Mouse (Mus musculus) liver, adult 2 months (tissue): ENCODE measurements around the gene Rragc. TPM values are rescaled to one million over a fixed set of nuclear protein-coding genes. Genes with fewer than 3 reads are reported as not detected.

Experiments used
- DNase-seq: peaks from one replicate; pipeline ENCODE4 v3.0.0-alpha.2; 2011; ENCODE audit warnings: low read depth, low spot score; ENCODE audit errors: extremely low read depth
- H3K27ac ChIP-seq: fragments of 200-500 bp; replicated peaks from 2 replicates; pipeline ENCODE4 v1.5.1; 2012; ENCODE audit warnings: low read depth, mild to moderate bottlenecking, control low read depth, inconsistent platforms, low read length; ENCODE audit not compliant: insufficient read depth
- H3K27me3 ChIP-seq: fragments of 200-500 bp; 2 replicates; pipeline ENCODE4 v1.6.1; 2012; ENCODE audit warnings: mild to moderate bottlenecking, moderate library complexity, low read length, inconsistent platforms; ENCODE audit not compliant: control insufficient read depth, insufficient read depth
- H3K36me3 ChIP-seq: fragments of 200-500 bp; 2 replicates; pipeline ENCODE4 v1.6.1; 2012; ENCODE audit warnings: low read length, inconsistent platforms; ENCODE audit not compliant: control insufficient read depth, insufficient read depth
- H3K4me1 ChIP-seq: fragments of 200-500 bp; 2 replicates; pipeline ENCODE4 v1.6.1; 2011; ENCODE audit warnings: low read length; ENCODE audit not compliant: control insufficient read depth, insufficient read depth
- H3K4me3 ChIP-seq: fragments of 200-500 bp; 2 replicates; pipeline ENCODE4 v1.5.1; 2011; ENCODE audit warnings: low read depth, mild to moderate bottlenecking, control low read depth, low read length, moderate library complexity; ENCODE audit not compliant: insufficient read depth
- H3K79me2 ChIP-seq: fragments of 200-500 bp; 2 replicates; pipeline ENCODE4 v1.6.1; 2012; ENCODE audit warnings: inconsistent platforms, mild to moderate bottlenecking, low read length, moderate library complexity; ENCODE audit not compliant: control insufficient read depth, insufficient read depth
- H3K9ac ChIP-seq: fragments of 200-500 bp; 2 replicates; pipeline ENCODE4 v1.6.1; 2012; ENCODE audit warnings: low read depth, mild to moderate bottlenecking, control low read depth, inconsistent platforms, low read length
- CTCF ChIP-seq: fragments of 200-500 bp; IDR thresholded peaks from 2 replicates; pipeline ENCODE4 v1.5.1; 2011; ENCODE audit warnings: low read depth, low read length, control low read depth
- POLR2A ChIP-seq: fragments of 200-500 bp; IDR thresholded peaks from 2 replicates; pipeline ENCODE4 v1.6.1; 2011; ENCODE audit warnings: low read length, control low read depth; ENCODE audit not compliant: insufficient read depth; ENCODE audit errors: extremely low read depth
- WGBS: fragments of 180-500 bp; shearing (Covaris S2); methylation state at CpG from one replicate; pipeline ENCODE4 v1.1.7; 2018; 5-methylcytosine and 5-hydroxymethylcytosine counted together
- polyA plus RNA-seq: library from polyadenylated mRNA; depleted of rRNA; stranded (reverse); fragments of >200 nt; gene quantifications from 2 replicates; pipeline ENCODE4 v1.2.3, GENCODE M21; 2012
- total RNA-seq: library from RNA; depleted of rRNA; stranded (reverse); fragments of >200 nt; gene quantifications from 2 replicates; pipeline ENCODE4 v1.2.3, GENCODE M21; 2014

Rragc gene
- total and polyA plus RNA-seq, 2 experiments: 27.3 to 32.7 TPM

DNA sequence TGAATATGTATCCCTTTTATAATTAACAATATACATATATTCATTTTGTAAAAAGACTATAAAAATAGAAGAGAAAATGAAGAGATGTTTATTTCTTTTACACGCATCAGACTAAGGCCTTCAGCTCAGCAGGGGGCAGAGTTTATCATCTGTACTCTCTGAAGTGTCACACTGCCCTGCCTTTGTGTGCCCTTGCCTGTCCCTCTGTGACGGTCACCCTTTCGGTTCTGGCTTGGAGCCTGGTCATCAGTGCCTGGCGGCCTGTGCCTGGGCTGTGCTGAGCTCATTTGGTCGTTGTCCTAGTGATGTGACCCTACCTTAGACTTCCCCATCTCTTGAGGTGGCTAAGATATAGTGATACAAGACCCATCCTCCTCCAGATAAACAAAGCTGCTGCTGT, 29.9 kb downstream of the Rragc start:
- no peak overlapping the region for H3K4me3 ChIP-seq
- no peak overlapping the region for H3K27ac ChIP-seq
- no peak overlapping the region for H3K9ac ChIP-seq
- H3K4me1 ChIP-seq: no peaks in the 10 kb centered on the region
- H3K79me2 ChIP-seq: no peaks in the 10 kb centered on the region
- H3K36me3 ChIP-seq: no peaks in the 10 kb centered on the region
- no peak for DNase-seq
- 21% methylated on average over 5 of the region's 5 CpGs for WGBS
- no peaks in the 10 kb centered on the region for H3K27me3 ChIP-seq
- no peak for TF ChIP-seq CTCF
- TF ChIP-seq POLR2A: no peak

DNA sequence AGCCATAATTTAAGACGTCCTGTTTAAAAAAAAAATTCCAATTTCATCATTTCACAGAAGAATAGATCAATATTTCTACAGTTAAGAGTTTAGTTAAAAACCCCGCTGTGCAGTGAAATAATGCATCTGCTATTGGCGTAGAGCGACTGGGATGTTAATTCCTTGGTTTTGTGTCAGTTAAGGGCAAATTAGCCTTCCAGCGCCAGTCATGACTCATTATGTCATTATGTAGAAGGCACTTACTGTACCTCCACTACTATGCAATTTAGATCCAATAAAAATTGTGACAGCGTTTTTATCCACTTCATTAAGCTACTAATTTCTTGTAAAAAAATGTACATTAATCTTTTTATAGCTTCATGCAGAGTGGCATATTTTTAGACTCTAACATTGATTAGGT, 31.7 kb downstream of the Rragc start:
- H3K27ac ChIP-seq: no peak overlapping the region
- H3K36me3 ChIP-seq: no peaks in the 10 kb centered on the region
- no peak overlapping the region for H3K4me3 ChIP-seq
- no peak for DNase-seq
- no peak for TF ChIP-seq CTCF
- no peak for TF ChIP-seq POLR2A
- no peaks in the 10 kb centered on the region for H3K4me1 ChIP-seq
- no peaks in the 10 kb centered on the region for H3K79me2 ChIP-seq
- WGBS: 86% methylated on average over 6 of the region's 6 CpGs
- no peaks in the 10 kb centered on the region for H3K27me3 ChIP-seq
- no peak overlapping the region for H3K9ac ChIP-seq

DNA sequence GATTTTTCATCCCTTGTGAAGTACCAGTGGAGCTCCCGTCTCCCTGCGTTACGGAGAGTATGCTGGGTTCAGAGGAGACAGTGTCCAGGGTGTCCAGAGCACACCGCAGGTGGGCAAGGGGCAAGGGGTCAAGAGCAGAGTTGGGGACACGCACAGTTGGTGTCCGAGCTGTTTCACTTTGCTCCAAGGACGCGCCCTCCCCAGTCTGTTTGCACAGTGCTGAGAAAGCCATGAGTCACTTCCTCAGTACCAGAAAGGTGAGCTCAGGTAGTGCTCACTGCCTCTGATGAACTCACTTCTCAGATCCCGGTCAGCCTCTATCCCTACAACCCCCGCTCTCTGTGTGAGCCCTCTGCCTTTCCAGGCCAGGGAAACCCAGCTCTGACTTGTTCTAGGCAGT, 32.4 kb downstream of the Rragc start:
- no peak overlapping the region for H3K27ac ChIP-seq
- no peaks in the 10 kb centered on the region for H3K27me3 ChIP-seq
- no peaks in the 10 kb centered on the region for H3K4me1 ChIP-seq
- H3K36me3 ChIP-seq: no peaks in the 10 kb centered on the region
- H3K79me2 ChIP-seq: no peaks in the 10 kb centered on the region
- no peak overlapping the region for H3K4me3 ChIP-seq
- DNase-seq: no peak
- WGBS: 44% methylated on average over 10 of the region's 10 CpGs
- TF ChIP-seq POLR2A (no peak), CTCF (no peak)
- no peak overlapping the region for H3K9ac ChIP-seq

DNA sequence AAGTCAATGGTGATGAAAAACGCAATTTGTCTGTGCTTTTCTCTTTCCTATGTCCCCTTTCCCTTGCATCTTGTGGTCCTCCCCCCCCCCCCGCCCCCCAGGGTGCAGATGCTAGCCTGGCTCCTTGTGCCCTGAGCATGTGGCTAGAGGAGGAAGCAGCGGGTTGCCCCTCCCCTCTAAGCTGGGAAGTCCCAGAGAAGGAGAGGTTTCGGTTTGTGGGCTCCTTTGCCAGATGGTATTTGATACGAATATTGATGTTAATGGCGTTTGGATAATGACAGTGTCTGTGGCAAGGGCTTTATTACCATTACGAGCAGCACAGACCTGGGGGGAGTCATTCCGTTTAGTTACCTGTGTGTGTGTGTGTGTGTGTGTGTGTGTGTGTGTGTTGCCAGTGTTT, 34.8 kb downstream of the Rragc start:
- H3K79me2 ChIP-seq: no peaks in the 10 kb centered on the region
- no peaks in the 10 kb centered on the region for H3K27me3 ChIP-seq
- no peak overlapping the region for H3K9ac ChIP-seq
- DNase-seq: no peak
- no peaks in the 10 kb centered on the region for H3K4me1 ChIP-seq
- no peak overlapping the region for H3K4me3 ChIP-seq
- H3K36me3 ChIP-seq: no peaks in the 10 kb centered on the region
- H3K27ac ChIP-seq: no peak overlapping the region
- TF ChIP-seq POLR2A (no peak), CTCF (no peak)
- WGBS: 52% methylated on average over 8 of the region's 8 CpGs

DNA sequence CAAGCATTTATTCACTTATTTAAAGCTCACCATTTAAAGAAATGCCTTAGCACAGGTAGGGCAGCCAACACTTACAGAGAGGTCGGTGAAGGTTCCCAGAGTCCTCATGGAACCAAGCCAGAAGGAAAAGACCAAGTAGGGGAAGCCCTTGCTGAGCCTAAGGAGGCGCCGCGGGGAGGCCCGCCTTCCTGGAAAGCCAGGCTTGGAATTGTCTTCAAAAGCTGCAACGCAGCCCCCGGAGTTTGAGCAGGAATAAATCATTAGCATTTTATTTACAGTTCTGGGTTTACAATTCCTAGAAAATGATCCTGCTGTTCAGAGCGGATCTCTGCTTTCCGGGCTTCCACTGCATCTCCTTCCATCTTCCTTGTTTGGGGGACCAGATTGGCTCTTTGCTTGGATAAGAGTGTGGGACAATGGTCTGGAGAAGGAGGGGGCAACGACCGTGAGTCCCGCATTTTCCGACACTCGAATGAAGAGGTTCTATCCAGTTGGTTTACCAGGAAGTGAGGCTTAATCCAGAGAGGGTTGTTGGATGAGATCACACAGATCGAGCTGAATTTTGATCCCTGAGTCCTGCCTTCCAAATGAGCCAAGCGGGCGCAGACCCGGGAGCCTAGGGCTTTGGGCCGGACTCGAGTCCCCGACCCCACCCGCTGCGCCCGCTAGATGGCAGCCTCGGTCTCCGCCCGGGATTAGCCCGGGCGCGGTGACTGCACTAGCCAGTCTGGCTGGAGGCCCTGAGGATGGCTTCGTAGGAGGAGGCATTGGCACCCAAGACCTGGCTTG, 39.7 kb downstream of the Rragc start:
- H3K79me2 ChIP-seq: no peaks in the 10 kb centered on the region
- no peak overlapping the region for H3K4me3 ChIP-seq
- no peak overlapping the region for H3K27ac ChIP-seq
- no peaks in the 10 kb centered on the region for H3K36me3 ChIP-seq
- H3K9ac ChIP-seq: no peak overlapping the region
- TF ChIP-seq POLR2A (no peak), CTCF (peak; percentile 84)
- peak; percentile 80 for DNase-seq
- peaks cover 9% of the 10 kb centered on the region for H3K4me1 ChIP-seq
- WGBS: 5% methylated on average over 31 of the region's 31 CpGs
- no peaks in the 10 kb centered on the region for H3K27me3 ChIP-seq

DNA sequence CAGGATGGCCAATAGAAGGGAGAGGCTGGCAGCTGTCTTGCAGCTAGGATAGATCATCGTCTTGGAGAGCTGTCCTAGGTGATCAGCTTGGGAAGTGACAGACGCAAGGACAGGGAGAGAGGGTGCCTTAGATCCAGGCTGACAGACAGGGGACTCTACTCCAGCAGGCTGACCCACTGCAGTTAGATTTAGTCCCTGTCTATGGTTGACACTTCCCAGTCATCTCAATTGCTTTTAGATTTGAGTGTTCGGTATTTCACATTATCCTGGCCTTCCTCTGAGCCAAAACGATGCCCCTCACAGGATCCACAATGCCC, 40.2 kb downstream of the Rragc start:
- Histone ChIP-seq H3K36me3 (no peaks in the 10 kb centered on the region), H3K4me1 (peaks cover 9% of the 10 kb centered on the region), H3K27ac (peak overlapping the region; percentile 14; the same call in 1 of the 2 replicates), H3K9ac (no peak overlapping the region), H3K27me3 (no peaks in the 10 kb centered on the region), H3K4me3 (no peak overlapping the region), H3K79me2 (no peaks in the 10 kb centered on the region)
- DNase-seq: no peak
- 26% methylated on average over 4 of the region's 4 CpGs for WGBS
- TF ChIP-seq CTCF (no peak), POLR2A (no peak)
